Mouse (Mus musculus) lung, adult 2 months (tissue): ENCODE data around the gene Epb41l1.

Experiments used
- CTCF ChIP-seq: fragments of 200-500 bp; IDR thresholded peaks from 2 replicates; pipeline ENCODE4 v1.5.1; 2011; ENCODE audit warnings: mild to moderate bottlenecking, low read length, control low read depth; ENCODE audit not compliant: insufficient read depth
- POLR2A ChIP-seq: fragments of 200-500 bp; IDR thresholded peaks from 2 replicates; pipeline ENCODE4 v1.6.1; 2011; ENCODE audit warnings: low read depth, mild to moderate bottlenecking, control low read depth, low read length, borderline replicate concordance; ENCODE audit errors: extremely low read depth

GRCm38 (mm10) chr2:156515565-156516185 is 95.0 kb downstream of the Epb41l1 start:
- no peak for TF ChIP-seq POLR2A
- TF ChIP-seq CTCF: peak; percentile 94
